Mouse (Mus musculus): Measurements from ENCODE around the gene Shoc2.
"Not testable (repeated sequence)": the region's sequence is repeated elsewhere in the genome, so short reads cannot be mapped to it uniquely, and the experiment has no call there.

Shoc2 gene

GRCm38 (mm10) chr19:53934046-53934445, 10.1 kb upstream of the Shoc2 start:
- DNase-seq = no peak

GRCm38 (mm10) chr19:53939467-53939866, 4.6 kb upstream of the Shoc2 start:
- DNase-seq = no peak

GRCm38 (mm10) chr19:53941139-53941538, 3.0 kb upstream of the Shoc2 start:
- DNase-seq = no peak

GRCm38 (mm10) chr19:53942342-53942741, 1.8 kb upstream of the Shoc2 start:
- DNase-seq = no peak

- no peak for DNase-seq
These were observed 672 bp downstream of the Shoc2 start for GRCm38 (mm10) chr19:53944786-53945169.

GRCm38 (mm10) chr19:53945171-53946042, 1.3 kb downstream of the Shoc2 start:
- DNase-seq = peak; percentile 43 to 44

- no peak for DNase-seq
These were observed 13.4 kb downstream of the Shoc2 start for GRCm38 (mm10) chr19:53957513-53957912.

GRCm38 (mm10) chr19:53962511-53962910, 18.4 kb downstream of the Shoc2 start:
- no peak for DNase-seq

- DNase-seq = not testable (repeated sequence)
These were observed 20.2 kb downstream of the Shoc2 start for GRCm38 (mm10) chr19:53964347-53964746.

- no peak for DNase-seq
These were observed 21.0 kb downstream of the Shoc2 start for GRCm38 (mm10) chr19:53964910-53965633.

GRCm38 (mm10) chr19:53969226-53969625, 25.1 kb downstream of the Shoc2 start:
- DNase-seq = no peak

- no peak for DNase-seq
These were observed 27.8 kb downstream of the Shoc2 start for GRCm38 (mm10) chr19:53971938-53972337.

GRCm38 (mm10) chr19:53973656-53974055, 29.6 kb downstream of the Shoc2 start:
- DNase-seq = no peak

GRCm38 (mm10) chr19:53982041-53982440, 37.9 kb downstream of the Shoc2 start:
- no peak for DNase-seq

GRCm38 (mm10) chr19:53983336-53983735, 39.2 kb downstream of the Shoc2 start:
- DNase-seq = no peak

- DNase-seq = no peak
These were observed 40.5 kb downstream of the Shoc2 start for GRCm38 (mm10) chr19:53984628-53985027.

- DNase-seq = no peak
These were observed 46.4 kb downstream of the Shoc2 start for GRCm38 (mm10) chr19:53990538-53990937.

- DNase-seq = no peak
These were observed 49.8 kb downstream of the Shoc2 start for GRCm38 (mm10) chr19:53993860-53994259.

GRCm38 (mm10) chr19:53994276-53994675, 50.2 kb downstream of the Shoc2 start:
- DNase-seq = no peak

- DNase-seq = no peak
These were observed 66.9 kb downstream of the Shoc2 start for GRCm38 (mm10) chr19:54010973-54011372.

- no peak for DNase-seq
These were observed 70.9 kb downstream of the Shoc2 start for GRCm38 (mm10) chr19:54014999-54015398.

- no peak for DNase-seq
These were observed 71.4 kb downstream of the Shoc2 start for GRCm38 (mm10) chr19:54015503-54015902.

- no peak for DNase-seq
These were observed 91.0 kb downstream of the Shoc2 start for GRCm38 (mm10) chr19:54035100-54035499.

GRCm38 (mm10) chr19:54039441-54039840, 95.3 kb downstream of the Shoc2 start:
- no peak for DNase-seq
